Mouse (Mus musculus) liver, adult 2 months (tissue): ENCODE data around the gene Olfr1394. TPM values are rescaled to one million over a fixed set of nuclear protein-coding genes. Genes with fewer than 3 reads are reported as not detected.
A peak's percentile ranks its signal among the peaks of the same experiment; 100 is the strongest.
"Not testable (repeated sequence)": the region's sequence is repeated elsewhere in the genome, so short reads cannot be mapped to it uniquely, and the experiment has no call there.

Source experiments
- DNase-seq: peaks from one replicate; pipeline ENCODE4 v3.0.0-alpha.2; 2011; ENCODE audit warnings: low read depth, low spot score; ENCODE audit errors: extremely low read depth
- H3K27ac ChIP-seq: fragments of 200-500 bp; replicated peaks from 2 replicates; pipeline ENCODE4 v1.5.1; 2012; ENCODE audit warnings: low read depth, mild to moderate bottlenecking, control low read depth, inconsistent platforms, low read length; ENCODE audit not compliant: insufficient read depth
- H3K27me3 ChIP-seq: fragments of 200-500 bp; 2 replicates; pipeline ENCODE4 v1.6.1; 2012; ENCODE audit warnings: mild to moderate bottlenecking, moderate library complexity, low read length, inconsistent platforms; ENCODE audit not compliant: control insufficient read depth, insufficient read depth
- H3K36me3 ChIP-seq: fragments of 200-500 bp; 2 replicates; pipeline ENCODE4 v1.6.1; 2012; ENCODE audit warnings: low read length, inconsistent platforms; ENCODE audit not compliant: control insufficient read depth, insufficient read depth
- H3K4me1 ChIP-seq: fragments of 200-500 bp; 2 replicates; pipeline ENCODE4 v1.6.1; 2011; ENCODE audit warnings: low read length; ENCODE audit not compliant: control insufficient read depth, insufficient read depth
- H3K4me3 ChIP-seq: fragments of 200-500 bp; 2 replicates; pipeline ENCODE4 v1.5.1; 2011; ENCODE audit warnings: low read depth, mild to moderate bottlenecking, control low read depth, low read length, moderate library complexity; ENCODE audit not compliant: insufficient read depth
- H3K79me2 ChIP-seq: fragments of 200-500 bp; 2 replicates; pipeline ENCODE4 v1.6.1; 2012; ENCODE audit warnings: inconsistent platforms, mild to moderate bottlenecking, low read length, moderate library complexity; ENCODE audit not compliant: control insufficient read depth, insufficient read depth
- H3K9ac ChIP-seq: fragments of 200-500 bp; 2 replicates; pipeline ENCODE4 v1.6.1; 2012; ENCODE audit warnings: low read depth, mild to moderate bottlenecking, control low read depth, inconsistent platforms, low read length
- CTCF ChIP-seq: fragments of 200-500 bp; IDR thresholded peaks from 2 replicates; pipeline ENCODE4 v1.5.1; 2011; ENCODE audit warnings: low read depth, low read length, control low read depth
- POLR2A ChIP-seq: fragments of 200-500 bp; IDR thresholded peaks from 2 replicates; pipeline ENCODE4 v1.6.1; 2011; ENCODE audit warnings: low read length, control low read depth; ENCODE audit not compliant: insufficient read depth; ENCODE audit errors: extremely low read depth
- WGBS: fragments of 180-500 bp; shearing (Covaris S2); methylation state at CpG from one replicate; pipeline ENCODE4 v1.1.7; 2018; 5-methylcytosine and 5-hydroxymethylcytosine counted together
- polyA plus RNA-seq: library from polyadenylated mRNA; depleted of rRNA; stranded (reverse); fragments of >200 nt; gene quantifications from 2 replicates; pipeline ENCODE4 v1.2.3, GENCODE M21; 2012
- total RNA-seq: library from RNA; depleted of rRNA; stranded (reverse); fragments of >200 nt; gene quantifications from 2 replicates; pipeline ENCODE4 v1.2.3, GENCODE M21; 2014

The Olfr1394 gene
- total and polyA plus RNA-seq, 2 experiments, result not detected

DNA sequence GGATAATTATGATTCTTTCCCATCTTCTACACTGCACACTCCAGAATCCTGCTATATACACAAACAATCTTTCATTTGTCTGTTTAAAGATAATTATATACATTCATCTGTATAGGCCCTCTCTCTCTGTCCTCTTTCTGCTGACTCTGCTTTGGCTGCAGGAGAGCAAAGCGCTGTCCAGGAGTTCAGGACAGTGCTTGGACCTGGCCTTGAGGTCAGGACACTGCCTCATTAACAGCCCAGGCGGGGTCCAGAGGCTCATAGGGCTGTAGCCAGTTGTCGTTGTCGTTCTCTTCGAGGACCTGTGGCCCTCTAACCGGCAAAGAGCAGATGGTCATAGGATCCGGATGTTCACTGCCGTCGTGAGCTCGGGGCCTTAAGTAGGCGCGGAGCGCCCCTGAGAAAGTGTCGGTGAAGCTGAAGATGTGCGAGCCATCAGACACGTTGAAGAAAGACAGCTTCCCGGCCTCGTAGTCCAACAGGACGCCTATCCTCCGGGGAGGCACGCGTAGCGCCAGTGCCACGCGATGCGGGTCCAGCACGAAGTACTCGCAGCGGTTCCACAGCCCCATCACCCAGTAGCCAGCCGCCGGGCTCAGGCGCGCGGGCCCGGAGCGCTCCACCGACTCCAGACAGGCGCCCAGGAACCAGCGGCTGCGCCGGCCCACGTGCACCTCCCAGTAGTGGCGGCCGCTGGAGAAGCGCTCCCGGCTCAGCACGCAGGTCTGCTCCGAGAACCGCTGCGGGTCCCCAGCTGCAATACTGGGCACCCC is 14.8 kb downstream of the Olfr1394 start:
- TF ChIP-seq CTCF (no peak), POLR2A (no peak)
- Histone ChIP-seq H3K27ac (no peak overlapping the region), H3K79me2 (no peaks in the 10 kb centered on the region), H3K9ac (no peak overlapping the region), H3K36me3 (no peaks in the 10 kb centered on the region), H3K4me1 (no peaks in the 10 kb centered on the region), H3K27me3 (peaks cover 3% of the 10 kb centered on the region; the same call in 1 of the 2 replicates), H3K4me3 (no peak overlapping the region)
- DNase-seq, result no peak
- WGBS, result 12% methylated on average over 50 of the region's 50 CpGs

DNA sequence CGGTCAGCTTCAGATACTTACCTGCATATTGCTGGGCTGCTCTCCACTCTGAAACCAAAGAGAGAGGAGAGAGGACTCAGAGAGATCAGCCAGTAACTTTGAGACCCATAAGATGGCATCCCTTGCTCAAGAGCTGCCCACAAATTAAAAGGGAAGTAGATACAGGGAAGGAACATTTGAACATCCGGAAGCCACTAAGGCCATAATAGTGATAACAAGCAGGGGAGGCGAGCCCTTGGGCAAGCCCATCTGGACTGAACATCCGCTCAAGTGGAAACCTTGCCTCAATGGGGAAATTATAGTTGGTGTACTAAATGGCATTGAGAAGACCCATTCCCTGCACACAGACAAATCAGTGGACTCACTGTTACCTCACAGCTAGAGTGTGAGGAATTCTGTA is 16.4 kb downstream of the Olfr1394 start:
- Histone ChIP-seq H3K27ac (no peak overlapping the region), H3K79me2 (no peaks in the 10 kb centered on the region), H3K36me3 (no peaks in the 10 kb centered on the region), H3K4me3 (no peak overlapping the region), H3K9ac (no peak overlapping the region), H3K27me3 (peaks cover 3% of the 10 kb centered on the region; the same call in 1 of the 2 replicates), H3K4me1 (no peaks in the 10 kb centered on the region)
- DNase-seq, result no peak
- WGBS, result 78% methylated on average over 4 of the region's 4 CpGs
- TF ChIP-seq CTCF, result no peak
- TF ChIP-seq POLR2A, result no peak

DNA sequence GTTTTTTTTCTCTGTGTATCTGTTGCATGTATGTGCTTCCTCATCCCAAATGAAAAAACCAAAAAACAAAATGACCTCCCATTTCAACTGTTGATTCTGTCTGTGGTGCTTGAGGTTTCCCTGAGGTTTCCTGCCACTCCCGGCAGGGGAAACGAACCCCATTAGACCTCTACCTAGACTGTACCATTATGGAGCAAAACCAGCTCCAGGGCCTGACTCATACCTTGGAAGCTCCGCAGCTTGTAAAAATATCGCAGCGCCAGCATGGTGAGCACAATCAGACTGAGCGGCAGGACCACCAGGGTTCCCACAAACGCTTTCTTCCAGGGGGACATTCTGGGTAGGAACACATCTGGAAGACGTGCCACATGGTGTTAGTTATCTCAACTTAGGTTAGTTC is 21.2 kb downstream of the Olfr1394 start:
- H3K9ac ChIP-seq, result no peak overlapping the region
- no peaks in the 10 kb centered on the region for H3K36me3 ChIP-seq
- no peaks in the 10 kb centered on the region for H3K27me3 ChIP-seq
- 83% methylated on average over 8 of the region's 8 CpGs for WGBS
- H3K4me3 ChIP-seq, result no peak overlapping the region
- DNase-seq, result no peak
- no peaks in the 10 kb centered on the region for H3K4me1 ChIP-seq
- no peak overlapping the region for H3K27ac ChIP-seq
- H3K79me2 ChIP-seq, result no peaks in the 10 kb centered on the region
- TF ChIP-seq POLR2A (no peak), CTCF (no peak)

DNA sequence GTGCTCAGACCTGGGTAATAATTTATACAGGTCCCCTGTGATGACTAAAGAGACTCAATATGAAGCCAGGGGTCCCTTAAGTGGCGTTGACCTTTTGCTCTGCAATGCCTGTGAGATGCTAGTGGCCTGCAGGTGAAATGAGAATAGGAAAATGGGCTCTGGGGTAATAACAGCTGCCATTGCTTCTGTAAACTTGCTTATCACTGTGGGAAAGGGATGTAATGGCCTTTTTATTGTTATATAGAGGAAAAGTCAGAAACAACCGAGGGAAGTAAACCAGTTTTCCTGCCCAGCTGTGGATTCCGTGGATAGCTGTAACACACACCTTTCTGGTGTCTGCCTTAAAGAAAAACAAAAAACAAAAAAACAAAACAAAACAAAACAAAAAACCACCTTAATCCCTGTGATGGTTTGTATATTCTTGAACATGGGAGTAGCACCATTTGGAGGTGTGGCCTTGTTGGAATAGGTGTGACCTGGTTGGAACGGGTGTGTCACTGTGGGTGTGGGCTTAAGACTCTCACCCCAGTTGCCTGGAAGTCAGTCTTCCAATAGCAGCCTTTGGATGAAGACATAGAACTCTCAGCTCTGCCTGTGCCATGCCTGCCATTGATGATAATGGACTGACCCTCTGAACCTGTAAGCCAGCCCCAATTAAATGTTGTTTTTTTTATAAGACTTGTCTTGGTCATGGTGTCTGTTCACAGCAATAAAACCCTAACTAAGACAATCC is 22.0 kb downstream of the Olfr1394 start:
- H3K4me3 ChIP-seq, H3K9ac ChIP-seq, H3K27me3 ChIP-seq, H3K27ac ChIP-seq, H3K36me3 ChIP-seq, H3K79me2 ChIP-seq, H3K4me1 ChIP-seq, DNase-seq: not testable (repeated sequence)
- 77% methylated on average over 4 of the region's 4 CpGs for WGBS

DNA sequence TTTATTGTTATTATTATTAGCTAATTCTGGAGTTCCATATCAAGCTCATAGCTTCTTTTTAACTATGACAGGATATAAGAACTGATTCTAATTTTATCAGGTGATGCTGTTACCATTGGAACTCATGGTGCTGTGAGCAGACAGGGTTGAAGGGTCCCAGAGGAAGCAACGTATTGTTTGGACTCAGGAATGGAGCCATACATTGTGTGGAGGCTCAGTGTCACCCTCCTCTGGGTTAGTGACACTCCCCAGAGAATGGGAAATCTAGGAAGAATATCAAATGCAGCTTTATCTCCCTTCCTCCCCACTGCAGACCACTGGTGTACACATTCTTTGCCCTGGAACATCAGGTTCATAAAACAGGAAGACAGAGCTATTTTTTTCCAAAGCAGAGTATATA is 29.0 kb downstream of the Olfr1394 start:
- DNase-seq, result no peak
- 63% methylated on average over 1 of the region's 1 CpGs for WGBS
- no peaks in the 10 kb centered on the region for H3K27me3 ChIP-seq
- H3K79me2 ChIP-seq, result no peaks in the 10 kb centered on the region
- TF ChIP-seq POLR2A (no peak), CTCF (no peak)
- H3K4me1 ChIP-seq, result no peaks in the 10 kb centered on the region
- no peaks in the 10 kb centered on the region for H3K36me3 ChIP-seq
- no peak overlapping the region for H3K4me3 ChIP-seq
- no peak overlapping the region for H3K9ac ChIP-seq
- H3K27ac ChIP-seq, result no peak overlapping the region

DNA sequence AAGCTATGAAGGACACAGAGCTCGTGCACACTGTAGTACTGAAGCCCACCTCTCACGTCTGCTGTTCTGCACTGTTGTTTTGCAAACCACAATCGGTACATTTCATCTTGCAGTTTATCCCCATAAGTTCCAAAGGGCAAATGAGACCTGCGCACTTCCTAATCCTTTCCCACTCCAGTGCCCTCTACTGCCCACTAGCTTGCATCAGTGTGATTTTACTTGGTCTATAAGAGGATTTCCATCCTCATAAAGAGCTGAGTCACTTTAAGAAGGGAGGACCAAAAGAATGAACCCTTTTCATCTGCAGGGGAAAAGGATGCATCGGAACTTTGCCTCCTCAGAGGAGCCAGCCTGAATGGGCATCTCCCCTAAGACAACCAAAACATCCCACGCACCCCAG is 32.3 kb downstream of the Olfr1394 start:
- peak overlapping the region; percentile 12 for H3K4me3 ChIP-seq
- WGBS, result 65% methylated on average over 6 of the region's 6 CpGs
- H3K4me1 ChIP-seq, result peaks cover 3% of the 10 kb centered on the region; the same call in 1 of the 2 replicates
- no peak for DNase-seq
- H3K27ac ChIP-seq, result peak overlapping the region; percentile 17
- H3K9ac ChIP-seq, result peak overlapping the region; percentile 12; the same call in 1 of the 2 replicates
- no peaks in the 10 kb centered on the region for H3K36me3 ChIP-seq
- no peak for TF ChIP-seq CTCF
- no peak for TF ChIP-seq POLR2A
- no peaks in the 10 kb centered on the region for H3K79me2 ChIP-seq
- H3K27me3 ChIP-seq, result no peaks in the 10 kb centered on the region
